Mouse (Mus musculus) lung, postnatal 25 days (tissue): ENCODE measurements around the gene Sult6b1.

Experiments used
- DNase-seq: peaks from one replicate; pipeline ENCODE4 v3.0.0; 2022; ENCODE audit warnings: low spot score

Sult6b1 gene

DNA sequence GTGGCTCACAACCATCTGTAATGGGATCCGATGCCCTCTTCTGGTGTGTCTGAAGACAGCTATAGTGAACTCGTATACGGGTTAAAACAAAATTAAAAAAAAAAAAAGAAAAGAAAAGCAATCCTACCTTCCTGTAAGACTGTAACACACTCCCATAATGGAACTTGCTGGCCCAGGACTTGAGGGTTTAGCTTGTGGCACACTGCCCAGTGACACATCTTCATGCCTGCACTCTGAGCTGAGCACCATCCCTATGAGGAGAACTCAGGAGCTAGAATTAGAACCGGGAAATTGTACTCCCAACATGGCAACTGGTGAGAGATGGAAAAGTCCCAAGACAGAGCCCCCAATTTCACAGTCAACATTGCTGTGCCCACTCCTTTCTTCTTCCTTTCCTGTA is 23.5 kb downstream of the Sult6b1 start:
- no peak for DNase-seq

GRCm38 (mm10) chr17:78882401-78883112 is 24.2 kb downstream of the Sult6b1 start, which contains the start of gene Eif2ak2:
Eif2ak2 (minus strand) TSS chr17:78882573.
- DNase-seq, result peak; percentile 89

DNA sequence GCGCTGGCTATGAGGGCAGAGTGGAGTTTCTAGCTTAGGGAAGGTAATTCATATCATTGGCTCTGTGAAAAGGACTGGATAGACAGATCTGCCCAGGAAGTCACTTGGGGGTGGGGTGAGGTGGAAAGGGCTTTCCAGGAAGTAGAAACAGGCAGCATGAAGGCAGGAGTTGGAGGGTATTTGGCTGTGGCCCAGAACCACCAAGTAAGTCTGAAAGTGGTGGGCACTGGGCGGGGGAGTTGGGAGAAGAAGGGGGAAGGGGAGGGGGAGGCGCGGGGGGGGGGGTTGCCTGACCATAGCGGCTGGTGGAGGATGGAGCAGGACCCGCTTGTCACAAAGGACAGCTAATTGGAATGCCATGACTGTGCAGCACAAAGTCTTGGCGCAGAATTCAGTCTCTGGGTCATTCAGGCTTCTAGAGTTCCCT is 24.9 kb downstream of the Sult6b1 start:
- DNase-seq, result peak; percentile 18

GRCm38 (mm10) chr17:78873886-78874285 is 32.9 kb downstream of the Sult6b1 start:
- DNase-seq, result no peak

DNA sequence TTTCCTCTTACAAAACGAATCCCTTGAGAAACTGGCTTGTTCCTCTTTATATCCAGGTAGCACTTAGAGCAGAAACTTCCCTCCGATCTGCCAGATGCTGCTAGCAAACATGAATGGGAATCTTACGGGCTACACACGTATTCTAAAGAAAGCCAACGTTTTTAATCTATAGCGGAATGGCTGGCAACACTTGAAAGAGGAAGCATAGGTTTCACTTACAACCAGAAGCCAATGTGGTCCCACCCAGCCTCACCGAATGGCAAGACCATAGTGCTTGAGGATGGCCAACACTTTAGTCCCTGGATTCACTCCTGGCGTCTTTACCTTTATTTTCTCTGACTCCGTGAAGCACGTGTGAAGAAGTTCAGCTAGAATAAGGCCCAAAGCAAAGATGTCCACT is 50.5 kb downstream of the Sult6b1 start:
- no peak for DNase-seq

DNA sequence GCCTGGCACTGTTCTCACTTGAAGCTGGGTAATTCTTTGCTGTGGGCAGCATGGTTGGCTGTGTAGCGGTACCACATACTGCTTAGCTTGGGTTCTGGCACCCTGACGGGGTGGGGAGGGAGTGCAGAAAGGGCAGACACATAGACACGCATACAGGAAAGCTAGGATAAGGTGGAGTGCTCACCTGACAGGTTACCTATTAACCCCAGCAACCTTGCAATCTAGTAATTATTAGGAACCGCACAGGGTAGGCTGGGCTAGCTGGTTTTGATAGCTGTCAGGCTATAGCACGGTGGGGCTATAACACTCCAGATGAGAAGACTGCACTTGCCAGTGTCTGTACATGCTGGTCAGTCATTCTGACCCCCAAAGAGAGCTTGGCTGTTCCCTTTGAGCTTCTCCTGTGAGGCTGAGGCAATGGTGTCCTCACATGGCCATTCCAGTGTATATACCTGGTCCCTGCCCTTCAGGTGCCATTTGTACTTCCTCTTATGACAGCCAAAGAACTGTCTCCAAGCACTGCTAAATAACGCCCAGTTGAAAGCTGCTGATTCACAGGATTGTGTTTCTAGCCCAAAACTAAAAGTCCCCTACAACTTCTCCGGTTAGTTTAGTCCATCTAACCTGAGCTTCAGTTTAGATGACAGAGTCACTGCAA is 64.4 kb downstream of the Sult6b1 start:
- no peak for DNase-seq

- DNase-seq, result no peak
Observed at GRCm38 (mm10) chr17:78836056-78836455, 70.7 kb downstream of the Sult6b1 start.

DNA sequence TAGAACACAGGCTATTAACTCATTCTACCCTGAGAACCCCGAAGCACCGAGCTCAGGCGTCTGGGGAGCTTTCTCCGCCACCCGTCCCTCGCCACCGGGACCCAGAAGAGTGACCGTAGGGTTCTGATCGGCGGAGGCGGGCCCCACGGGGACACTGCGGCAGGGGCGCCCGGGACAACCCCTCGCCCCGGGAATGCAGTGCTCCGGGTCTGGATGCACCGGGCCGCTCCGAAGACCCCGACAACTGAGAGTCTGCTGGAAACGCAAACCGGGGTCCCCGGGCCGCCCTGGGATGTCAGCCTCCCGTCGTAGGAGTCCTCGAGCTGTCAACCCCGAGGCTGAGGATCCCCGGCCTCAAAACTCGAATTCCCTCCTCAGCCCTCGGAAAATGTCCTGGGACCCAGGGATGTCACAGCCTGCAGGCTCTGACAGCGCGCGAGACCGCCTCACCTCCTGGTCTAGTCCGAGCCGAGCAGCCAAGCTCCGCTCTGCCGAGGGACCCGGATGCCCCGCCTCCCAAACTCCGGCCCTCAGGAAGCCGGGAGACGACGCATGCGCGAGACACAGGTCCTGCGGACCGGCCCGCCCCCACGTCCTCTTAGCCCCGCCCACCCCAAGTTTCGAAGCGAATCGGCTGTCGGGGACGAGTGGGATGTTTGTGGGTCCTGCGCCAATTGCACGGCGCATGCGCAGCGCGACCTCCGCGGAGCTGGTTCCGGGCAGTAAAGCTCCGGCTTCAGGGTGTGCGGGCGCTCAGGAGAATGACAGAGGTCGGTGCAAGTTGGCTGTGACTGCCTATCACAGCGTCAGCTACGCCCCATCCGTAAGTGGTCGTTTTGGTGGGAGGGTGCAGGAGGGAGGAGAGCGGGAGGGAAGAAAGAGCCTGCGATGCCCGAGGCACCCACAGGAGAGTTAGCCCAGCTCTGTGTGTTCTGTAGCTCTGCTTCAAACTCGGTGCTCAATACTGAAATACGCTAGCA is 71.6 kb downstream of the Sult6b1 start, which contains the start of the genes Heatr5b and Gpatch11:
TSS of gene Heatr5b (minus strand) at position 509 of the 980 bp plus-strand sequence.
TSS of gene Gpatch11 (plus strand) at position 712 of the 980 bp plus-strand sequence.
- peak; percentile 98 for DNase-seq
